Mouse (Mus musculus) cortical plate, adult 2 months (tissue): ENCODE data around the gene Creb1.

Experiments
- CTCF ChIP-seq: fragments of 200-500 bp; IDR thresholded peaks from 2 replicates; pipeline ENCODE4 v1.5.1; 2011; ENCODE audit warnings: mild to moderate bottlenecking, control low read depth, low read length; ENCODE audit not compliant: insufficient read depth; ENCODE audit errors: extremely low read depth
- POLR2A ChIP-seq: fragments of 200-500 bp; IDR thresholded peaks from 2 replicates; pipeline ENCODE4 v1.6.1; 2011; ENCODE audit warnings: mild to moderate bottlenecking, low read length, control low read depth; ENCODE audit not compliant: insufficient read depth; ENCODE audit errors: extremely low read depth

DNA sequence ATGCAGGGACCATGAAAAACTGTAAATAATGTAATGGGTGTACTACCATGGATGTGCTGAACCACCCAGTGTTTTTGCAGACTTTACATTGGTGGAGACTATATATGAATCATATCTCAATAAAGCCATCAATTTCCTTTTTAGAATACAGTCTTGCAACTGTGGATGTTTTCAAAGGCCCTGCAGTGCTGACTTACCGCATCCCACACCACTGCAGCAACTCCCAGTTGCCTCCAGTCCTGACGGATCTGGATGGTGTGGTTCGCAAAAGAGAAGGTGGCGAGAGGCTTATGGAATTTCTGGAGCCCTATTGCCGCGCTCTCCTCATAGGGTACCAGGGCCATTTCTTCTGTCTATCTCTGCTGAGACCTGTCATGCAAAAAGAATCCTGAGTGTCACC is 83.6 kb downstream of the Creb1 start:
- no peak for TF ChIP-seq POLR2A
- TF ChIP-seq CTCF = no peak
